Mouse (Mus musculus): ENCODE measurements around the gene Gm10577. TPM values are rescaled to one million over a fixed set of nuclear protein-coding genes. Genes with fewer than 3 reads are reported as not detected.

Gm10577 gene
- polyA plus RNA-seq, 1 experiment from 2014 or later: not detected

DNA sequence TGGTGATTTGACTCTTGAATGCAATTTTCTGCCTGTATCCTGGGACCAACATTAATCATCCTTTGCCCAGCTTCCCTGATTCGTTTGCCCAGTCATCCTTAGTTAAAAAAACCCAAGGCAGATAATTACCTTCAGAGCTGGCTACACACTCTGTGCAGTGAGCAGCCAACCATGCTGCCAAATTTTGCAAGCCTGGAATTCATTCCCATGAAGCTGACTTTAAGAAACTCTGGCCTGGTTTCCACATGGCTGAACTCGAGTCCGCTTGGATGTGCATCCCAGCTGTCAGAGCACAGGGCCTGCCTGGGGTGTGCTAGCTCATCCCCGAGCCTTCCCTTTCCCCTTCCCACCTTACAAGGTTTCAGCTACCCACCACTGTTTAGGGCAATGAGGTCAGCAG lies 29.5 kb downstream of the Gm10577 start:
- Histone ChIP-seq H3K27me3 (ENCODE audit: low read depth, poor library complexity, severe bottlenecking) (no peaks in the 10 kb centered on the region), H3K4me3 (no peak overlapping the region), H3K36me3 (peaks cover 97% of the 10 kb centered on the region), H3K4me1 (no peaks in the 10 kb centered on the region), H3K9me3 (replicated peaks) (no peaks in the 10 kb centered on the region), H3K27ac (no peak overlapping the region)
- no peak for DNase-seq (ENCODE audit: low spot score)
- WGBS: 80% methylated on average over 4 of the region's 4 CpGs

DNA sequence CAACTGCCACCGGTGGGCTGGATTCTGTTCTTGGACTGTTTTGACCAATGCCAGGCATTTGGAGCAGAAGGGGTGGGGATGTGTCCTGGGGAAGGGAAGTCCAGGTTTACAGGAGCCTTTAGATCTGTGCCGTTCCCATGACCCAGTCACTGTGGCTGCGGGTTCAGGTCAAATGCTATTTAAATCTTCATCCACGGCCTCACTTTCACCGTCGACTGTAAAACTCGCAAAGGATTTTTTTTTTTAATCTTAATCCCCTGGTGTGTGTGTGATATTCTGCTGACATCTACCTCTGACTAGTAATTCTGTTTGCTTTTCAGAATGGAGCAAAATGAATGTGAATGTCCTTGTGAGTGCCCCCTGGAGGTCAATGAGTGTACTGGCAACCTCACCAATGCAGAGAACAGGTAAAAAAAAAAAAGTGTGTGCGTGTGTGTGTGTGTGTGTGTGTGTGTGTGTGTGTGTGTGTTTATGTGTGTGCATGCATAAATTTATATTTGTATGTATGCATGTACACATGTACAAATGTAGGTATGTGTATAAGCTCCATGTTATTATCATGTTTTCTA lies 32.2 kb downstream of the Gm10577 start:
- H3K9me3 ChIP-seq (replicated peaks): no peaks in the 10 kb centered on the region

DNA sequence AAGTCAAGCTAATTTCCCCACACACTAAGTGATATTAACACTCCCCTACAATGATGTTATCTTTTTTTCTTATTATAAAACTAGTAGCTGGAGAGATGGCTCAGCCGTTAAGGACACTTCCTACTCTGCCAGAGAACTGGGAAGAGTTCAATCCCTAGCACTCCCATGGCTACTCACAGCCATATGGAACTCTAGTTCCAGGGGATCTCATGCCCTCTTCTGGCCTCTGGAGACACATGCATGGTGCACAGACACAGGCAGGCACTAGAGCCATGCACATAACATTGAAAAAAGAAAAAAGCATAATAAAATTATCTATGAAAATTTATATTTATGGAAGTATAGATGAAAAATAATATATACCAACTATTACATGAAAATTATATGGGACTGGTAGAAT lies 33.3 kb downstream of the Gm10577 start:
- peaks cover 98% of the 10 kb centered on the region for H3K36me3 ChIP-seq
- H3K9me3 ChIP-seq (replicated peaks): no peaks in the 10 kb centered on the region
- no peak overlapping the region for H3K27ac ChIP-seq
- DNase-seq (ENCODE audit: low spot score): no peak
- H3K27me3 ChIP-seq (ENCODE audit: low read depth, poor library complexity, severe bottlenecking): no peaks in the 10 kb centered on the region
- no peaks in the 10 kb centered on the region for H3K4me1 ChIP-seq
- H3K4me3 ChIP-seq: no peak overlapping the region
- WGBS: 86% methylated on average over 1 of the region's 1 CpGs

More for the DNA sequence above, 32.2 kb downstream of the Gm10577 start:
- WGBS: 83% methylated on average over 8 of the region's 8 CpGs
- DNase-seq (ENCODE audit: low spot score): no peak
- Histone ChIP-seq H3K27me3 (ENCODE audit: low read depth, poor library complexity, severe bottlenecking) (no peaks in the 10 kb centered on the region), H3K27ac (no peak overlapping the region), H3K36me3 (peaks cover 98% of the 10 kb centered on the region), H3K4me3 (no peak overlapping the region), H3K4me1 (no peaks in the 10 kb centered on the region)

DNA sequence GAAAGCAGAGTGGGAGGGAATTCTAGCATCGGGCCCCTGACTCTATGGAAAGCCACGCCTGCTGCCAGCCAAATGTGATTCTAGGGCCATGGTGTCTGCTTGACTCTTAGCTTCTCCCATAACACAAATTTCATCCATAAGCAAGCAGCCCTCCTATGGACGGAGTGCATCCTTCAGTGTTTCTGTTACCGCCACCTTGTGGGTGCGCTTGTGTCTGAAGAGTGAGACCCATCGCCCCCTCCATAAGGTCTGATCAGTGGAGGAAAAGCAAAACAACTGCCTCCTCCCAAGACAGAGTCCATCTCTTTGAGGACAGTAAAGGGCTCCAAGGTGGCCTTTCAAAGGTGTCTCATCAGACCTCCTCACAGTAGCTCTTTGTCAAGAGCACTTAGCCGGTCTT lies 43.0 kb downstream of the Gm10577 start:
- no peaks in the 10 kb centered on the region for H3K27me3 ChIP-seq (ENCODE audit: low read depth, poor library complexity, severe bottlenecking)
- 93% methylated on average over 7 of the region's 7 CpGs for WGBS
- no peak overlapping the region for H3K4me3 ChIP-seq
- DNase-seq (ENCODE audit: low spot score): no peak
- H3K4me1 ChIP-seq: no peaks in the 10 kb centered on the region
- H3K27ac ChIP-seq: no peak overlapping the region
- H3K9me3 ChIP-seq (replicated peaks): no peaks in the 10 kb centered on the region
- peaks cover 99% of the 10 kb centered on the region for H3K36me3 ChIP-seq

DNA sequence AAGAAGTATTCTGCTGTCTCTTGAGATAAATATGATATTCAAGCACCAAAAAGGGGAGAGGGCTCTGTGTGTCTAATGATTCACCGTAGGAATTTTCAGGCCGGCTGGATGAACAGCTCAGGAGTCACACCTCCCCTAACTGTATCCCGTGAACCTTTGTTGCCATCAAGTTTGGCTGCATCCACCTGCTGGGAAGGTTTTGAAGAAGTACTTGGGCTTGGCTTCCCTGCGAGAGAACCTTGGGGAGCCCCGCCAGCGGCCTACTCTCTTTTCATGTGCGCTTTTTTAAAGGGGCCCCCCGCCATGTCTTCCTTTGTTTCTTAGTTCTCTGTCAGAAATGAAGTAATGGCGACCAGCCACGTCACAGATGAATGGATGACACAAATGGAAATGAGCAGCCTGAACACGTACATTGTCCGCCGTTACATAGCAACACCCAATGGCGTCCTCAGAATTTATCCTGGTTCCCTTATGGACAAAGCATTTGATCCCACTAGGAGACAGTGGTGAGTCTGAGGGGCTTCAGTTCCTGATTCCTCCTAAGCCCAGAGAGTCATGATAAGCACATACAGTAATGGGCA lies 46.0 kb downstream of the Gm10577 start:
- H3K27me3 ChIP-seq (ENCODE audit: low read depth, poor library complexity, severe bottlenecking): no peaks in the 10 kb centered on the region
- no peak overlapping the region for H3K27ac ChIP-seq
- no peaks in the 10 kb centered on the region for H3K4me1 ChIP-seq
- no peak overlapping the region for H3K4me3 ChIP-seq
- H3K36me3 ChIP-seq: peaks cover 97% of the 10 kb centered on the region
- no peaks in the 10 kb centered on the region for H3K9me3 ChIP-seq (replicated peaks)
- WGBS: 93% methylated on average over 14 of the region's 14 CpGs
- DNase-seq (ENCODE audit: low spot score): no peak

DNA sequence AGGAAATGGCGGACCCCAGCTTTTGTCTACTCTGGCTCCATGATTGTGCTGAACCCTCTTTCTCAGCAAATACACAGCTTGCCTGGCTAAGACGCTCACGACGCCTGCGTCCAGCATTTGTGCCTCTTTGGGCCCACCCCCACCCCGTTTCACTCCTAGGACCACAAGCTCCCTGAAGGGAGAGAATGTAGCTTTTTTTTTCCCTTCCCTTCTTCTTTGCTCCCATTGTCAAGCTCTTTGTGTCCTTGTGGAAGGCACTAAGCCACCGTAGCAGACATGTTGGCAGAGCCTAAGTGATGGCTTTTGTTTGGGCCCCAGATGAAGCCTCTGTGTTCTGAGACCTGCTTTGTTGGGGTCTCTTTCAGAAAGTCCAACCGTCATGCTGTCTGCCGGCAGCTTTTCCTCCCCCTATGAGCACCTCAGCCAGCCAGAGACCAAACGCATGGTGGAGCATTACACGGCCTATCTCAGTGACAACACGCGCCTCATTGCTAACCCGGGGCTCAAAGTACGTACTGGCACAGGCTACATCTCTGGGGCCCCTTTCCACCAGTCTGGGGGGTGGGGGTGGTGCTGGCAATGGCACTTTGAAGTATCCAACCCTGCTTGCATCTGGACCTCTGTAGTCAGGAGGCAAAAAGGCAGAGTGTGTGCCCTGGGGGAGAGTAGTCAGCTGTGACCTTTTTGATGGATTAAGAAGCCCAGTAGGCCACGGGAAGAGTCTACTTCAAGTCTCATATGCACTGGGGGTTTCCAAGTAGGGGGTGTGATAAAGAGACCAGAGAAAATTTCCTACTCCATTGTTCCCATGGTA lies 46.6 kb downstream of the Gm10577 start:
- no peaks in the 10 kb centered on the region for H3K4me1 ChIP-seq
- H3K4me3 ChIP-seq: no peak overlapping the region
- no peak for DNase-seq (ENCODE audit: low spot score)
- H3K9me3 ChIP-seq (replicated peaks): no peaks in the 10 kb centered on the region
- H3K36me3 ChIP-seq: peaks cover 97% of the 10 kb centered on the region
- H3K27ac ChIP-seq: no peak overlapping the region
- H3K27me3 ChIP-seq (ENCODE audit: low read depth, poor library complexity, severe bottlenecking): no peaks in the 10 kb centered on the region
- WGBS: 88% methylated on average over 16 of the region's 16 CpGs

Other genes with a start within 250 kb of the Gm10577 start
- 43.3 and 44.9 TPM in 2 replicates for gene Cachd1, start 244.0 kb downstream of the Gm10577 start, polyA plus RNA-seq (2016; fragmentation: Nextera tagmentation; extraction: Ambion mirVana)
- gene Raver2, start 48.3 kb upstream of the Gm10577 start, polyA plus RNA-seq (2016; fragmentation: Nextera tagmentation; extraction: Ambion mirVana): 6.3 and 8.0 TPM in 2 replicates
- gene Jak1, start 244.6 kb upstream of the Gm10577 start, polyA plus RNA-seq (2016; fragmentation: Nextera tagmentation; extraction: Ambion mirVana): 47.7 and 53.9 TPM in 2 replicates

Data from limb, embryonic 10.5 days (tissue).